Mouse (Mus musculus) cerebellum, adult 2 months (tissue): Measurements from ENCODE around the gene Gm10073. TPM values are rescaled to one million over a fixed set of nuclear protein-coding genes. Genes with fewer than 3 reads are reported as not detected.
"Not testable (repeated sequence)": the region's sequence is repeated elsewhere in the genome, so short reads cannot be mapped to it uniquely, and the experiment has no call there.

Source experiments
- DNase-seq, 2 experiments: peaks; one replicate each; pipeline ENCODE4 v3.0.0; 2021
- H3K27ac ChIP-seq: fragments of 200-500 bp; 2 replicates; pipeline ENCODE4 v1.5.1; 2012; ENCODE audit warnings: low read length, control low read depth, inconsistent platforms; ENCODE audit not compliant: insufficient read depth
- H3K27me3 ChIP-seq: fragments of 200-500 bp; 2 replicates; pipeline ENCODE4 v1.6.1; 2012; ENCODE audit warnings: inconsistent platforms, mild to moderate bottlenecking, low read length, moderate library complexity; ENCODE audit not compliant: control insufficient read depth, insufficient read depth
- H3K4me1 ChIP-seq: fragments of 200-500 bp; 2 replicates; pipeline ENCODE4 v1.6.1; 2011; ENCODE audit warnings: low read length; ENCODE audit not compliant: control insufficient read depth, insufficient read depth
- H3K4me3 ChIP-seq: fragments of 200-500 bp; replicated peaks from 2 replicates; pipeline ENCODE3; 2011; ENCODE audit warnings: mild to moderate bottlenecking, low read depth, low read length, control low read depth; ENCODE audit not compliant: insufficient read depth
- CTCF ChIP-seq: fragments of 200-500 bp; IDR thresholded peaks from 2 replicates; pipeline ENCODE4 v1.5.1; 2011; ENCODE audit warnings: low read depth, mild to moderate bottlenecking, control low read depth, low read length, moderate library complexity, borderline replicate concordance; ENCODE audit not compliant: insufficient read depth
- POLR2A ChIP-seq: fragments of 200-500 bp; IDR thresholded peaks from 2 replicates; pipeline ENCODE4 v1.6.1; 2011; ENCODE audit warnings: low read length, control low read depth, borderline replicate concordance; ENCODE audit not compliant: insufficient read depth
- WGBS: fragments of 180-500 bp; shearing (Covaris S2); methylation state at CpG from one replicate; pipeline ENCODE4 v1.1.7; 2018; 5-methylcytosine and 5-hydroxymethylcytosine counted together
- polyA plus RNA-seq: library from polyadenylated mRNA; depleted of rRNA; stranded (reverse); fragments of >200 nt; gene quantifications from 2 replicates; pipeline ENCODE4 v1.2.3, GENCODE M21; 2012

The Gm10073 gene
- polyA plus RNA-seq, 1 experiment: 40.9 TPM

DNA sequence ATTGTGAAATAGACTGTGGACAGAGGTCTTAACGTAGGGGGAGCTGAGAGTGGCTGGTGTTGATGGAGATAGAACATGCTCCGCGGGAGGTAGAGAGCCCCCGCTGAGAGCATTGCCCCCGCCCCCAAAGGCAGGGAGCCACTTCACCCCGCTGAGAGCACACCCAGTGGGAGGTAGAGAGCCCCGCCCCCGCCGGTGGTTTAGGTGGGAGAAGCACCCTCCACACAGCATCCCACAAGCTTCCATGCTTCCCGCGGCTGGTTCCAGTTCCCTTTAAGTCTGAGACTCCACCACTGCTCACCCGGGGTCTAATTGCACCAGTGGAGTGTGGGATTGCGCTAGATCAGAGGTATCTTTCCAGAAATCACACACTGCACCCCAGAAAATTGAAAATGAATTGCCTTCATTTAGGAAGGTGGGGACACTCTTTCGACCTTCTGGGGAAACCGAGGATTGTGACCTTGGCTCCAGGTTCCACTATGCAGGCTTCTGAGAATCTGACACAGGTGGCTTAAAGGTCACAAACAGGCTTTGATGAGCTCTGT is 33.4 kb upstream of the Gm10073 start:
- Histone ChIP-seq H3K27ac (no peak overlapping the region), H3K4me3 (no peak overlapping the region), H3K27me3 (peaks cover 4% of the 10 kb centered on the region; the same call in 1 of the 2 replicates), H3K4me1 (peaks cover 2% of the 10 kb centered on the region; the same call in 1 of the 2 replicates)
- no peak for DNase-seq
- WGBS: 37% methylated on average over 15 of the region's 15 CpGs
- TF ChIP-seq CTCF: no peak
- no peak for TF ChIP-seq POLR2A

DNA sequence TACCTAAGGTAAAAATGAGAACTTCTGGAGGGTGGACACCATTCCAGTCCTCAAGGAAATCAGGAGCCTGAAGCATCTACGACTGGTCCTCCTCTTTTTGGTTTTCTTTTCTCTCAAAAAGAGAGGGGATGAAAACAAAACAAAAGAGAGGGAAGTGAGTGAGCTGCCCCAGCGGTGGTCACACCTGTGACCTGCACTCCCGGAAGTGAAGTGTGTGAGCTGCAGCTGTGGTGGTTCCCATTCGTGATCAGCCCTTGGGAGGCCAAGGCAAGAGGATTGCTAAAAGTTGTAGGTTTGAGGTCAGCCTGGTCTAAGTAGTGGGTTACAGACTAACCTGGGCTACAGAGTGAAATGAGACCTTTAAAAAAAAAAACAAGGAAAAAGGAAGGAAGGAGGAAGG is 32.9 kb upstream of the Gm10073 start:
- H3K4me1 ChIP-seq: peaks cover 2% of the 10 kb centered on the region; the same call in 1 of the 2 replicates
- no peak for TF ChIP-seq CTCF
- no peak for TF ChIP-seq POLR2A
- no peak overlapping the region for H3K4me3 ChIP-seq
- DNase-seq: no peak
- WGBS: 65% methylated on average over 4 of the region's 4 CpGs
- H3K27ac ChIP-seq: no peak overlapping the region
- peaks cover 4% of the 10 kb centered on the region; the same call in 1 of the 2 replicates for H3K27me3 ChIP-seq

DNA sequence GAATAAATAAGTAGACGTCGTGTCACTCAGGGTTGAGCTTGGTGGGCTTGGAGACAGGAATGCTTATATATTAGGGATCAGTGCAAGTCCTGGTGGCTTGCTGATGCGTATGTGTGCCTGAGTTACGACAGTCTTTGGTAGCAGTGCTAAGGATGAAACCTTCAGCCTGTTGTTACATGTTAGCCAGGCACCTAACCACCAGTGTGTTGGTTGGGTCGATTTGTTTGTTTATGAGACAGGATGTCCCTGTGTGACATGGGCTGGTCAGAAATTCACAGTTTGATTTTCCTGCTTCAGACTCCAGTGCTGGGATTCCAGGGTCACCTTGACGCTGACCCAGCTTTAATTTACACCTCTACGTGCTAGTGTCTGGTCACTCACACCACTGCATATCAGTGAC is 32.4 kb upstream of the Gm10073 start:
- Histone ChIP-seq H3K27ac (no peak overlapping the region), H3K4me1 (peaks cover 2% of the 10 kb centered on the region; the same call in 1 of the 2 replicates), H3K4me3 (no peak overlapping the region), H3K27me3 (peaks cover 4% of the 10 kb centered on the region; the same call in 1 of the 2 replicates)
- no peak for DNase-seq
- 77% methylated on average over 7 of the region's 7 CpGs for WGBS
- TF ChIP-seq CTCF (no peak), POLR2A (no peak)

DNA sequence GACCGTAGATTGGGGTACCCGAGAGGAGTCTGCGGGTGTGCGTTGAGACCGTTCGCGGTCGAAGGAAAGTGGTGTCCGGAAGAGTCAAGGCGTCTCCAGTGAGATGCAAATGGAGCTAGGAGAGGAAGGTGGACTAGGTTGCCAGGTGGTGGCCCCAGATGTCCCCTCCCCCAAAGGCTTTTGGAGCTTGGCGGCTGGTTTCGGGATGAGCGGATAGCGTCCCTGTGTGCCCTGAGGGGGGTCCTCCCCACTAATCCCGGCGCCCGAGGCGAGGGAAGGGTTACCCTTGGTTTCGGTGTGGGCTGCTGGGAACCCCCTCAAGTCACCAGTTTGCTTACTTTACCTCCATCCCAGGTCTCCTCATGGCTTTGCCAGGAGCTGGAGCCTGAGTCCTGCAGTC is 30.7 kb upstream of the Gm10073 start:
- TF ChIP-seq POLR2A (no peak), CTCF (no peak)
- WGBS: 2% methylated on average over 19 of the region's 19 CpGs
- peak overlapping the region; percentile 31 for H3K4me3 ChIP-seq
- peak in 1 of 2 experiments; percentile 11 for DNase-seq
- H3K4me1 ChIP-seq: peaks cover 2% of the 10 kb centered on the region; the same call in 1 of the 2 replicates
- H3K27me3 ChIP-seq: peaks cover 4% of the 10 kb centered on the region; the same call in 1 of the 2 replicates
- no peak overlapping the region for H3K27ac ChIP-seq

DNA sequence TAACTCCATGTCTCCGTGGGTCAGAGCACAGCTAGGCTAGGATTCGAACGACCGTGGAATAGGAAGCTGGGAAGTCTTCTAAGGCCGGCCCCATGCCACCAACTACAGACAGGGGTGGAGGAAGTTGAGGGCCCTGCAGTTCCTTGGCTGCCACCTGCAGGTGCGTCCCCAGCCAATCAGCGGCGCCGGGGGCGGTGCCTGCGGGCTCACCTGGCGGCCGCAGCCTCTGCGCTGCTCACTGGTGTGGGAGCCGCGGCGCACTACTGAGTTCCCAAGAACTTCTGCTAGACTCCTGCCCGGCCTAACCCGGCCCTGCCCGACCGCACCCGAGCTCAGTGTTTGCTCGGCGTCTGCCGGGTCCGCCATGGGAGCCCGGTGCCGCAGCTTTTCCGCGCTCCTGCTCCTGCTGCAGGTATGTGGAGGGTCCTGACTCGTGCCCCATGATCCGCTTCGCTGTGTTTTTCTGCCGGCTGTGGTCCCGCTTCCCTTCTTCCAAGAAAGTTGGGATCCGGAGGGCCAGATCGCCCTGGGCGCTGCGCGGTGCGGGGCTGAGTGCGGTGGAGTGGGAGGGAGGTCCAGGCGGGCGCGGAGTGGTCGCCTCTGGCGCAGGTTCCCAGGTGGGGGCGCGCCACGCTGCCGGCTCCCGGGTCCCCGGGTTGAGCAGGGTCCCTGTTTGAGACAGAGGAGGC is 30.0 kb upstream of the Gm10073 start, which contains the start of gene Cdh1:
TSS of gene Cdh1 (plus strand) at position 221 of the 689 bp plus-strand sequence.
- Histone ChIP-seq H3K4me1 (peaks cover 2% of the 10 kb centered on the region; the same call in 1 of the 2 replicates), H3K4me3 (peak within 1 kb of the TSS; percentile 31), H3K27me3 (peaks cover 4% of the 10 kb centered on the region; the same call in 1 of the 2 replicates), H3K27ac (no peak within 1 kb of the TSS)
- 2% methylated on average over 53 of the region's 53 CpGs for WGBS
- no peak for TF ChIP-seq POLR2A
- TF ChIP-seq CTCF: no peak
- DNase-seq: peak; percentile 31 to 37

DNA sequence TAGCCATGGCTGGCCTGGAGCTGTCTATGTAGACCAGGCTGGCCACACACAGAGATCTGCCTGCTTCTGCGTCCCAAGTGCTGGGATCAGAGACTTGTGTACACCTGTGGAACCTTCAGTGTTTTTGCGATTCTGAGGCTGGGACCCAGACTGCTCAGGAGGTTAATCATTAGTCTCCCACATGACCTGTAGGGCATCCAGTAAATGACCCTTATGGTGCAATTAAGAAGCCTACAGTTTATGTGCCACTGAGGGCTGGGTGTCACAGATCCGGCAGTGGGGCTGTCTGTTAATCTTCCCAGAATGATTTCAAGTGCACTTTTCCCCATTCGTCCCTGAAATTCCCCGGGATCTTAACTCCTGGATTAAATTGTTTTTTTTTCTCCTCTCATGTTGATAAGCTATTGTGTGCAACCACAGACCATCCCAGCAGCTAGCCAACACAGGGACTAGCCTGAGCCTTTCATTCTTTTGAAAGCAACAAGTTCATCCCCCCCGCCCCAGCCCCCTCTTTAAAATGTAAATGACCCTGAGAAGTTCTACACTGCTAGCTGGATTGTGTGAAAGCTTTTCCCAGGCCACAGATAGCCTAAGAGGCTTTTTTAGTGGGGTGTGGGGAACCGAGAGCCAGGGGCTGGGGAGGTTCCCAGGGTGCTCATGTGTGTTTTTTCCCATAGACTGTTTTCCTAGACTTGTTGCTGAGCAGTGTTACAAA is 26.2 kb upstream of the Gm10073 start:
- Histone ChIP-seq H3K27me3 (peaks cover 3% of the 10 kb centered on the region; the same call in 1 of the 2 replicates), H3K4me1 (peaks cover 2% of the 10 kb centered on the region; the same call in 1 of the 2 replicates)
- 43% methylated on average over 7 of the region's 7 CpGs for WGBS

DNA sequence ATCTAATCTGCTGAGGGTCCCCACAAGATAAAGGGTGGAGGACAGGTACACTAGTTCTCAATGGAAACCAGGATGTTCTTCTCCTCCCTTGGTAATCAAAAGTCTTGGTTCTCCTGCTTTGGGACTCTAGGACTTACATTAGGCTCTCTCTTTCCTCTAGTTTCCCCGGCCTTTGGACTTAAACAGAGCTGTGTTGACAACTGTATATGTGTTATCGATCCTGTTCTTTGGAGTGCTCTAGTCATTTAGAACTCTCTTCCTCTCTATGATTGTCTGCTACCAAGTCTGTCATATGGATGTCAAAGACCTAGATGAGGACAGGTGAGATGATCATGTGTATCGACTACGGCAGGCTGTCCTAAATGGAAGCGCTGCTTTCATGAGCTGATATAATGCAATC is 23.8 kb upstream of the Gm10073 start:
- Histone ChIP-seq H3K4me1 (no peaks in the 10 kb centered on the region), H3K27me3 (no peaks in the 10 kb centered on the region), H3K27ac (no peak overlapping the region), H3K4me3 (no peak overlapping the region)
- DNase-seq: no peak
- WGBS: 98% methylated on average over 5 of the region's 5 CpGs
- TF ChIP-seq POLR2A: no peak
- TF ChIP-seq CTCF: no peak

More for the DNA sequence above, 26.2 kb upstream of the Gm10073 start:
- TF ChIP-seq POLR2A: no peak
- no peak for TF ChIP-seq CTCF
- DNase-seq: no peak
- Histone ChIP-seq H3K27ac (no peak overlapping the region), H3K4me3 (no peak overlapping the region)

DNA sequence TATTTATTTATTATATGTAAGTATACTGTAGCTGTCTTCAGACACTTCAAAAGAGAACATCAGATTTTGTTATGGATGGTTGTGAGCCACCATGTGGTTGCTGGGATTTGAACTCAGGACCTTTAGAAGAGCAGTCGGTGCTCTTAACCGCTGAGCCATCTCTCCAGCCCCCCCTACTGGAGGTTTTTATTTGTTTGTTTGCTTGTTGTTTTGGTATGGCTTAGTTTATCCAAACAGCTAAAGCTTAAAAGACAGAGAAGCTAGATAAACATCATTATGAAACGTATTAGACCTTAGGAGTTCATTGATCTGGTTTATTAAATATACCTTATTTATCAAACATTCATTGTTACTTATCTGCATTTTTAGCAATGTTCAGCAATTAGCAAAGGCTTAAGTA is 22.4 kb upstream of the Gm10073 start:
- 92% methylated on average over 3 of the region's 3 CpGs for WGBS
- H3K4me1 ChIP-seq, DNase-seq, H3K27ac ChIP-seq, H3K4me3 ChIP-seq, H3K27me3 ChIP-seq: not testable (repeated sequence)
